Comparison of ENCODE assay signal across 36 mouse cellular contexts in the genomic region with DNA sequence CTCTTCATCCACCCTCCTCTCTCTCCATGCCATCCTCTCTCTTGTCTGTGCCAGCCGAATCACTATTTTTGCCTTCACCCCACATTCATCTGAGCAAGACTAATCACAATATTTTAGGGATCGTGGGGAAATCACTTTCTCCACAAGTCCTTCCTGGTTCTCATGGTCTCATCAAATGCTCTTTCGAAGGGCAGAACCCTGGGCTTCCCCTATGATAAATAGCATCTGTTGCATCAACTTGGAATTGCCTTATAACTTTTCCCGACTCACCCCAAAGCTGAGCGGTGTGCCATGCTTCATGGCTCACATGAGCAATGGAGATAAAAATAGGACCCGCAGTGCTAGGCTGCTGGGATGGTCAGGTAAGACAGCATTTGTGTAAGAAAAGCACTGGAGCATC.
"Had no signal": no experiment of that assay in that cellular context is flagged by ENCODE, and none has a peak within 500 bp of the region (broad histone marks: within the 10 kb centered on the region; RNA-seq: fewer than 3 reads in every experiment).

No protein-coding gene starts in this region.

- H3K9ac ChIP-seq: heart, embryonic 12.5 days; heart, embryonic 13.5 days; heart, embryonic 15.5 days; hindbrain, embryonic 12.5 days; hindbrain, embryonic 13.5 days; hindbrain, embryonic 14.5 days; hindbrain, embryonic 15.5 days; intestine, embryonic 15.5 days; kidney, embryonic 15.5 days had no signal

- H3K9me3 ChIP-seq: heart, embryonic 10.5 days; heart, embryonic 13.5 days; heart, embryonic 15.5 days; hindbrain, embryonic 12.5 days; hindbrain, embryonic 13.5 days; hindbrain, embryonic 15.5 days; intestine, embryonic 15.5 days; kidney, embryonic 15.5 days had no signal

- H3K4me3 ChIP-seq: heart, embryonic 10.5 days; heart, embryonic 12.5 days; heart, embryonic 13.5 days; heart, embryonic 15.5 days; hindbrain, embryonic 10.5 days; hindbrain, embryonic 12.5 days; hindbrain, embryonic 13.5 days; hindbrain, embryonic 15.5 days; intestine, embryonic 15.5 days; kidney, embryonic 15.5 days; layer of hippocampus, adult 2 months; left cerebral cortex, adult 2 months had no signal

- H3K27me3 ChIP-seq: heart, embryonic 12.5 days; heart, embryonic 13.5 days; heart, embryonic 15.5 days; hindbrain, embryonic 12.5 days; hindbrain, embryonic 13.5 days; hindbrain, embryonic 15.5 days; intestine, embryonic 15.5 days; kidney, embryonic 15.5 days had no signal

- H3K36me3 ChIP-seq: heart, embryonic 10.5 days; heart, embryonic 12.5 days; heart, embryonic 13.5 days; heart, embryonic 15.5 days; hindbrain, embryonic 10.5 days; hindbrain, embryonic 12.5 days; hindbrain, embryonic 13.5 days; hindbrain, embryonic 15.5 days; intestine, embryonic 15.5 days; kidney, embryonic 15.5 days had no signal

- DNase-seq: heart, postnatal 10 days; heart, postnatal 14 days; heart, postnatal 36 days; heart, postnatal 4 days; kidney, adult 11 months; kidney, adult 18-20 months; kidney, adult 2 months; kidney, adult 8-10 months; kidney, adult 9 months; kidney, postnatal 10 days; kidney, postnatal 14 days; kidney, postnatal 25 days; kidney, postnatal 36 days; kidney, postnatal 4 days; layer of hippocampus, adult 9-11 months; layer of hippocampus, postnatal 36 days had no signal

- H3K27ac ChIP-seq: heart, embryonic 10.5 days; heart, embryonic 13.5 days; heart, embryonic 15.5 days; hindbrain, embryonic 10.5 days; hindbrain, embryonic 12.5 days; hindbrain, embryonic 13.5 days; hindbrain, embryonic 14.5 days; hindbrain, embryonic 15.5 days; hindbrain, postnatal 0 days; intestine, embryonic 15.5 days; kidney, embryonic 15.5 days; kidney, postnatal 0 days; layer of hippocampus, adult 2 months; left cerebral cortex, adult 2 months had no signal

- H3K4me2 ChIP-seq: heart, embryonic 11.5 days; heart, embryonic 12.5 days; heart, embryonic 13.5 days; heart, embryonic 15.5 days; hindbrain, embryonic 12.5 days; hindbrain, embryonic 13.5 days; hindbrain, embryonic 14.5 days; hindbrain, embryonic 15.5 days; intestine, embryonic 15.5 days; kidney, embryonic 15.5 days had no signal

- H3K4me1 ChIP-seq: heart, embryonic 10.5 days; heart, embryonic 12.5 days; heart, embryonic 13.5 days; heart, embryonic 15.5 days; hindbrain, embryonic 10.5 days; hindbrain, embryonic 12.5 days; hindbrain, embryonic 13.5 days; hindbrain, embryonic 15.5 days; intestine, embryonic 15.5 days; kidney, embryonic 15.5 days had no signal

- ATAC-seq: hindbrain, embryonic 16.5 days; hindbrain, postnatal 0 days; inflammation-experienced regulatory T-cells, adult 6 months; intestine, embryonic 15.5 days; intestine, embryonic 16.5 days; intestine, postnatal 0 days had no signal
